Mouse (Mus musculus) T-cell, adult 2 months (primary cell): Measurements from ENCODE around the gene Scn3b.

Source experiments
- DNase-seq: peaks from one replicate; pipeline ENCODE4 v3.0.0; 2022; ENCODE audit warnings: low spot score

The Scn3b gene

GRCm38 (mm10) chr9:40269103-40269861 lies at the start of gene Scn3b:
Scn3b (plus strand) TSS chr9:40269217.
- no peak for DNase-seq

- no peak for DNase-seq
Measured at GRCm38 (mm10) chr9:40224289-40224688, 44.7 kb upstream of the Scn3b start.

GRCm38 (mm10) chr9:40227874-40228789 lies 40.9 kb upstream of the Scn3b start:
- no peak for DNase-seq

- no peak for DNase-seq
Measured at GRCm38 (mm10) chr9:40228804-40229331, 40.1 kb upstream of the Scn3b start.

GRCm38 (mm10) chr9:40229479-40229878 lies 39.5 kb upstream of the Scn3b start:
- no peak for DNase-seq

GRCm38 (mm10) chr9:40231019-40231418 lies 38.0 kb upstream of the Scn3b start:
- no peak for DNase-seq

- no peak for DNase-seq
Measured at GRCm38 (mm10) chr9:40234233-40235072, 34.6 kb upstream of the Scn3b start.

- DNase-seq = no peak
Measured at GRCm38 (mm10) chr9:40235220-40235619, 33.8 kb upstream of the Scn3b start.

- DNase-seq = no peak
Measured at GRCm38 (mm10) chr9:40239749-40240148, 29.3 kb upstream of the Scn3b start.

- DNase-seq = no peak
Measured at GRCm38 (mm10) chr9:40240311-40240710, 28.7 kb upstream of the Scn3b start.

- DNase-seq = no peak
Measured at GRCm38 (mm10) chr9:40241223-40241801, 27.7 kb upstream of the Scn3b start.

- DNase-seq = no peak
Measured at GRCm38 (mm10) chr9:40241951-40242888, 26.8 kb upstream of the Scn3b start.

- DNase-seq = no peak
Measured at GRCm38 (mm10) chr9:40245466-40245865, 23.6 kb upstream of the Scn3b start.

GRCm38 (mm10) chr9:40245974-40246665 lies 22.9 kb upstream of the Scn3b start:
- no peak for DNase-seq

GRCm38 (mm10) chr9:40246702-40247101 lies 22.3 kb upstream of the Scn3b start:
- DNase-seq = no peak

GRCm38 (mm10) chr9:40249106-40249505 lies 19.9 kb upstream of the Scn3b start:
- DNase-seq = no peak

GRCm38 (mm10) chr9:40252459-40252858 lies 16.6 kb upstream of the Scn3b start:
- DNase-seq = no peak

GRCm38 (mm10) chr9:40263874-40264273 lies 5.1 kb upstream of the Scn3b start:
- no peak for DNase-seq

GRCm38 (mm10) chr9:40268040-40268747 lies 823 bp upstream of the Scn3b start:
- DNase-seq = no peak
